Mouse (Mus musculus): Measurements from ENCODE around the gene Erich6b.

Erich6b gene

DNA sequence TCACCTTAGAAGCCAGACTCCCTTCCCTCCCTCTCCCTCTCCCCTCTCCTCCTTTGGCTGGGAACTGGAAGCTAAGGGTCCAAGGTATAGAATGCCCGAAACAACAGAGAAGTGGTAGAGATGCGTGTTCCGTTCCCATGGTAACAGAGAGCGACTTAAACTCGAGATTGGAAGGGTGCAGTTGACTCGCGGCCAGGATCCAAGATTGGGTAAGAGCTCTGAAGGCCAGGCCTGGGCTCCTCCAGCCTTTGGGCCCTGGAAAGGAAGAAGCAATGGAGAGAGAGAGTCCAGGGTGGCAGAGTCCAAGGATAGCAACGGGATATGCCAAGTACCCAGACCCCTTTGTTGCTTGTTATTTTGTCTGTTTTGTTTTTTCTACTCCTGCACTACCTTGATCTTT, at the start of gene Erich6b:
Erich6b (plus strand) TSS at position 180 of the 400 bp plus-strand sequence.
- in situ Hi-C loops (cut with MboI): no loop called here

- in situ Hi-C loops (cut with MboI): no loop called here
Measured at GRCm38 (mm10) chr14:75592978-75593377, 49.1 kb upstream of the Erich6b start, which contains the start of gene Spert. Spert (minus strand) TSS chr14:75593116.

DNA sequence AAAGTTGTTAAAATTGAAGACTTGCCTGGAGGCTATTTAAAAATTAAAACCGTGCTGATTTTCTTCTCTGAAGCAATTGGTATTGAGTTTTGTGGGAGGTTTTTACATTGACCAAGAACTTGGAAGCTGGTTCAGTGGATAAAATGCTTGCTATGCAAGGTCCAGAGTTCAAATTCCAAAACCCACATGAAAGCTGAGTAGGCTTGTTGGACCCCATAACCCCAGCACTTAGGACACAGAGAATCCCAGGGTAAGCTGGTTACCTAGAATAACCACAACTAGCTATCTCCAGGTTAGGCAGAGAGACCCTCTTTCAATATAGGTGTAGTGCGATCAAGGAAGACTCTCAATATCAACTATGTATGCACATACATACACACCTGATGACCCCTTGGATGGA, 32.9 kb upstream of the Erich6b start:
- in situ Hi-C loops (cut with MboI): no loop called here

GRCm38 (mm10) chr14:75616375-75616774, 25.7 kb upstream of the Erich6b start:
- in situ Hi-C loops (cut with MboI): no loop called here

- in situ Hi-C loops (cut with MboI): no loop called here
Measured at GRCm38 (mm10) chr14:75622984-75623383, 19.1 kb upstream of the Erich6b start.

DNA sequence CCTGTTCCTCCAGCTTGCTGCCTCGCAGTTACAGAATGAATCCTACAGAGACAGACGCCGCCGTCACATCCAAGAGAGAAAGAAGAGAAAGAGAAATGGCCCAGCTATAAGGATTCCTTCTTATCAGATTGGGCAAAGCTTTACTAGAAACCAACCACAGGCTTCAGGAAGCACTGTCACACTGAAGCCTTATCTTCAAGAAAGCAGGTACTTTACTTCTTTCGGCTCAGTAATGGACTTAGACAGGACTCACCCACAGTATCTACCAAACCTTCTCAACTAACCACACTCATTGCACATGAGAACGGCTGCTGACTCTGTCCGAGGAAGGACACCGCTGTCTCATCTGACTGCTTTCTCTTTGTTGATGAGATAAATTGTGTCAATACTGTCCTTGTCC, 13.2 kb upstream of the Erich6b start:
- in situ Hi-C loops (cut with MboI): no loop called here

GRCm38 (mm10) chr14:75635350-75635749, 6.7 kb upstream of the Erich6b start:
- in situ Hi-C loops (cut with MboI): no loop called here

DNA sequence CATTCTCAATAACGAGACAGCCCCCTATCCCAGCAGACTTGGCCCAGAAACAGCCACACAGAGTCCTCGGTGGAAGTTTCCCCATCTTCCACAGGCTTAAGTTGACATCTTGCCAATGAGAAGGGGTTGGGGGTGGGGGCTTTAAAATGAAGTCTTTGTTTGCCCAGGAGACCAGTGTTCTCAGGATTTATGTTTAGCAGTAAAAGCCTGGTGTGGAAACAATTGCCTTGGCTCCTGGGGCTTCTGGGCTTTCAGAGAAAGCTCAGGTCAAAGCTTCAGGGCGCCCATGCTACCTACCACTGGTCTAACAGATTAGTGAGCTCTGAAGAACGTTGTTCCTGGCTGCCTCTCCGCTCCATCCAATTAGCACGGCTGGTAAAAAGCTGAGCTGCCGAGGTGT, 6.0 kb upstream of the Erich6b start:
- in situ Hi-C loops (cut with MboI): no loop called here

GRCm38 (mm10) chr14:75637641-75638040, 4.4 kb upstream of the Erich6b start:
- in situ Hi-C loops (cut with MboI): no loop called here

DNA sequence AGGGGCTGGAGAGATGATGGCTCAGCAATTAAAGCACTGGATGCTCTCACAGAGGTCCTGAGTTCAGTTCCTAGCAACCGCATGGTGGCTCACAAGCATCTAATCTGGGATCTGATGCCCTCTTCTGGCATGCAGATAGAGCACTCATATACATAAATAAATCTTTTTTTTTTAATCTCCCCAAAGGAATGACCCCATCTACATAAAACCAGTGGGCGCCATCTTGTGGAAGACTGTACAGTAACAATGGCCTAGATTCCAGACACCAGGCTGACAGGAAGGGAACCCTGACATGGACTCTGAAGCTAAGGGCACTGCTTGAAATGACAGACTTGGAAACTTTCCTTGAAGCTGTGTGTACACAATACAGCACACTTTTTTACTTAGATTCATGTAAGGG, 1.2 kb upstream of the Erich6b start:
- in situ Hi-C loops (cut with MboI): no loop called here

DNA sequence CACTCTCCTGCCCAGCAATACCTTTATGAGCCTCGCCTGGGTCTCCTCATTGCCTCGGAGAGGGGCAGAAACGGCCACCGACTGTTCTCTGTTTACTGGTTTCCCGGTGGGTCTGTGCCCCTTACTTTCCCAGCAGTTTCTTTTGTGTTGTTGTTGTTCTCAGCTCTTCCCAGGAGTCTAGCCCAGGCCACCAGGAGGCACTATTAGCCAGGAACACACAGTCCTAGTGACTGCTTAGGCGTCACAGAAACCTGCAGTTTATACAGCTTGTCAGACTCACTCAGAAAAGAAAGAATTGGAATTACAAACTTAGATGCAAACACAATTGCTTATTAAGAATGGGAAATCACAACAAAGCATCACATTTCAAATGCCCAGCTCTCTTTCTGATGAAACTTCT, 690 bp upstream of the Erich6b start:
- in situ Hi-C loops (cut with MboI): no loop called here

- in situ Hi-C loops (cut with MboI): no loop called here
Measured at GRCm38 (mm10) chr14:75645461-75645860, 3.4 kb downstream of the Erich6b start.

- in situ Hi-C loops (cut with MboI): no loop called here
Measured at GRCm38 (mm10) chr14:75646060-75646459, 4.0 kb downstream of the Erich6b start.

- in situ Hi-C loops (cut with MboI): no loop called here
Measured at GRCm38 (mm10) chr14:75646968-75647829, 5.1 kb downstream of the Erich6b start.

- in situ Hi-C loops (cut with MboI): no loop called here
Measured at GRCm38 (mm10) chr14:75660936-75661335, 18.9 kb downstream of the Erich6b start.

GRCm38 (mm10) chr14:75661548-75661947, 19.5 kb downstream of the Erich6b start:
- in situ Hi-C loops (cut with MboI): no loop called here

DNA sequence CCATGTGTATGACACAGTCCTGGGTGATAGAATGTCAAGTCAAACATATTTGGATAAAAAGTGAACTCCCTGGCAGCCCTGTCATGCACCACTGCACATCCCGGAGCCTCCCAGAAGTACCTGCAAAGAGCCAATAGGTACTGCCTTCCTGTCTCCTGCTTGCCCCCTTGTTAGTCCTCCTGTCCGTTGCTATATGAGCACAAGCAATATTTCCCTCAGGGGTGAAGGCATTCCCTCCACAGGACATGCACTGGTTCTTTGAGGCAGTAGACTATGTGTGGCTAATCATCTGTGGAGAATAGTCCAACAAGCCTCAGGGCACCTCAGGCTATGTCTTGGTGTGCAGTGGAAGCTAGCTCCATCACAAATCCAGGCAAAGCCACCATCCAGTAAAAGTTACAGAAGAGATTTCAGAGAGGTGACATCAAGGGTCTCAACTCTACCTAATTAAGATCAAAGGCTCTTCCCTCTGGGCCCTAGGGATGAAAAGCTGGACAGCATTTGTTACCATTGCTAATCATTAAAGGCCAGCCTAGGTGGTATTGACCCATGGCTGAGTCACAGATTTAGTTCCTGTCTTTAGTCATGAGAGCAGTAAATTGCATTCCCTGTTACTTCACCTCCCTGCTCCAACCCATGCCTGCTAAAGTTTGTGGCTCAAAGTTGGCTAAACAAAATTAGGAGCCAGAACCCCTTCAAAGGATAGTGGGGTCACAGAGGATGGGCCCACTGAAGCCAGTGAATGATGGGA, 23.5 kb downstream of the Erich6b start:
- in situ Hi-C loops (cut with MboI): no loop called here

- in situ Hi-C loops (cut with MboI): no loop called here
Measured at GRCm38 (mm10) chr14:75669085-75669645, 27.1 kb downstream of the Erich6b start.

- in situ Hi-C loops (cut with MboI): no loop called here
Measured at GRCm38 (mm10) chr14:75676316-75676715, 34.3 kb downstream of the Erich6b start.

- in situ Hi-C loops (cut with MboI): no loop called here
Measured at GRCm38 (mm10) chr14:75690428-75690827, 48.4 kb downstream of the Erich6b start.

- in situ Hi-C loops (cut with MboI): no loop called here
Measured at GRCm38 (mm10) chr14:75696096-75696495, 54.0 kb downstream of the Erich6b start.

- in situ Hi-C loops (cut with MboI): no loop called here
Measured at GRCm38 (mm10) chr14:75697928-75698327, 55.9 kb downstream of the Erich6b start.

DNA sequence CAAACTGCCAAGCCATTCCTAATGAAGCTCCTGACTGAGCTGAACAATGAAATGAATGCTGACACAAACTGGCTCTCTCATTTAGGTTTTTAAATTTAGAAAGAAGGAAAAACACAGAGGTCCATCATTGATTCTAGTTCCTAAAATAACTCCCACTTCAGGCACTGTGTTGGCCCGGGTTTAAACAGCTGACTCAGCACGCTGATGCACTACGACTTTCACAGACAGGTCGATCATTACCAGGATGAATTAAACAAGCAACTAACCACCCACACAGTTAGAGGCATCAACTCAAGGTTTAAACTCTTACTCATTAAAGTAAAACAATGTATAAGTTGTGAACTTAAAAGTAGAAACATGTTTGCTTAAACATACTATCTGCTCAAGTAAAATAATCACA, 64.6 kb downstream of the Erich6b start:
- in situ Hi-C loops (cut with MboI): no loop called here
